Mouse (Mus musculus) kidney, embryonic 14.5 days (tissue): ENCODE data around the gene Rufy1. TPM values are rescaled to one million over a fixed set of nuclear protein-coding genes. Genes with fewer than 3 reads are reported as not detected.

ENCODE experiments used
- ATAC-seq: fragments of 200-750 bp; cut with Nextera tagmentation; 2 replicates; pipeline ENCODE4 v1.8.0; 2017; ENCODE audit warnings: moderate number of reproducible peaks, mild to moderate bottlenecking, moderate TSS enrichment, moderate library complexity; ENCODE audit not compliant: low FRiP score, low TSS enrichment
- H3K27ac ChIP-seq: fragments of 300-500 bp; sonication (generic); 2 replicates; pipeline ENCODE4 v1.5.1; 2014; ENCODE audit warnings: low read depth, mild to moderate bottlenecking, low read length, moderate library complexity, mixed read lengths
- H3K27me3 ChIP-seq: fragments of 300-500 bp; sonication (generic); 2 replicates; pipeline ENCODE4 v1.6.1; 2014; ENCODE audit warnings: mild to moderate bottlenecking, low read length; ENCODE audit not compliant: control insufficient read depth, insufficient read depth
- H3K36me3 ChIP-seq: fragments of 300-500 bp; sonication (generic); 2 replicates; pipeline ENCODE4 v1.6.1; 2014; ENCODE audit warnings: low read length, mixed read lengths; ENCODE audit not compliant: control insufficient read depth, insufficient read depth
- H3K4me1 ChIP-seq: fragments of 300-500 bp; sonication (generic); 2 replicates; pipeline ENCODE4 v1.6.1; 2014; ENCODE audit warnings: low read length, mixed read lengths; ENCODE audit not compliant: control insufficient read depth, insufficient read depth
- H3K4me2 ChIP-seq: fragments of 300-500 bp; sonication (generic); replicated peaks from 2 replicates; pipeline ENCODE4 v1.6.1; 2014; ENCODE audit warnings: low read depth, mild to moderate bottlenecking, low read length
- H3K4me3 ChIP-seq: fragments of 300-500 bp; sonication (generic); 2 replicates; pipeline ENCODE4 v1.5.1; 2014; ENCODE audit warnings: mild to moderate bottlenecking, low read length
- H3K9ac ChIP-seq: fragments of 300-500 bp; sonication (generic); 2 replicates; pipeline ENCODE4 v1.6.1; 2014; ENCODE audit warnings: low read depth, mild to moderate bottlenecking, low read length, moderate library complexity
- H3K9me3 ChIP-seq: fragments of 300-500 bp; sonication (generic); 2 replicates; pipeline ENCODE4 v1.6.1; 2016; ENCODE audit warnings: low read length; ENCODE audit not compliant: control insufficient read depth
- WGBS: fragments of 180-500 bp; shearing (Covaris S2); extraction: QIAGEN DNeasy Blood & Tissue Kit; methylation state at CpG from one replicate; pipeline ENCODE4 v1.1.7; 2014; 5-methylcytosine and 5-hydroxymethylcytosine counted together
- polyA plus RNA-seq: library from polyadenylated mRNA; unstranded; fragments of >200 nt; fragmentation: Nextera tagmentation; extraction: Ambion mirVana; gene quantifications from 2 replicates; pipeline ENCODE4 v1.2.1, GENCODE M21; 2014

Rufy1 gene
- polyA plus RNA-seq, 1 experiment from 2014 or later: 29.3 TPM

DNA sequence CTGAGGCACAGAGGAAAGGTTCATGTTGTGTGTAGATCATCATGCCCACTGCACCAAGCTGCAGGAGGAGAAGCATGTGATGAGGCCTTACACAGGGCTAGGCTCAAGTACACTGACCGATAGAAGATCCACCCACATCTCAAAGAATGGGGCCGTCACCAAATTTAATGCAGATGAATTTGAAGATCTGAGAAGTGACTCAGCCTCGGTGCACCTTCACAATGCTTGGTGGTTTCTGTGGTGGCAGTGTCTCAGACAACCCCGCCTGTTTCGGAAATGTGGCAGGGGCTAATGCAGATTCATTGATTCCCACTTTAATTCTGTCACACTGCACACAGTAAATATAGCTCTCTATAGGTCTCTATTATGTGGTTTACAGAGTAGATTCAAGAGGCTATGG, 2.0 kb upstream of the Rufy1 start:
- H3K4me1 ChIP-seq: 0 out of 2 replicates have a peak, but pooled peaks cover 8% of the 10 kb centered on the region
- no peak for ATAC-seq

GRCm38 (mm10) chr11:50432069-50432440, 1.1 kb upstream of the Rufy1 start:
- ATAC-seq: no peak
- 92% methylated on average over 3 of the region's 3 CpGs for WGBS
- Histone ChIP-seq H3K4me1 (0 out of 2 replicates have a peak, but pooled peaks cover 8% of the 10 kb centered on the region), H3K4me2 (no peak overlapping the region; the same call in 1 of the 2 replicates), H3K36me3 (no peaks in the 10 kb centered on the region), H3K27me3 (no peaks in the 10 kb centered on the region), H3K27ac (no peak overlapping the region), H3K9me3 (no peaks in the 10 kb centered on the region), H3K9ac (no peak overlapping the region), H3K4me3 (no peak overlapping the region)

More for the DNA sequence above, 2.0 kb upstream of the Rufy1 start:
- H3K27me3 ChIP-seq: no peaks in the 10 kb centered on the region
- no peak overlapping the region for H3K4me2 ChIP-seq
- no peaks in the 10 kb centered on the region for H3K36me3 ChIP-seq
- H3K9ac ChIP-seq: no peak overlapping the region
- no peak overlapping the region for H3K4me3 ChIP-seq
- no peaks in the 10 kb centered on the region for H3K9me3 ChIP-seq
- whole genome bisulfite sequencing: 93% methylated on average over 5 of the region's 5 CpGs
- no peak overlapping the region for H3K27ac ChIP-seq

- 0 out of 2 replicates have a peak, but pooled peaks cover 8% of the 10 kb centered on the region for H3K4me1 ChIP-seq
These were observed 476 bp upstream of the Rufy1 start for GRCm38 (mm10) chr11:50431134-50432068.

GRCm38 (mm10) chr11:50426056-50426455, 4.9 kb downstream of the Rufy1 start:
- H3K4me2 ChIP-seq: no peak overlapping the region
- H3K27me3 ChIP-seq: no peaks in the 10 kb centered on the region
- no peak overlapping the region for H3K4me3 ChIP-seq
- no peak for ATAC-seq
- H3K36me3 ChIP-seq: no peaks in the 10 kb centered on the region
- 94% methylated on average over 4 of the region's 4 CpGs for whole genome bisulfite sequencing
- H3K27ac ChIP-seq: no peak overlapping the region
- no peak overlapping the region for H3K9ac ChIP-seq
- H3K4me1 ChIP-seq: peaks cover 11% of the 10 kb centered on the region
- no peaks in the 10 kb centered on the region for H3K9me3 ChIP-seq

More at GRCm38 (mm10) chr11:50431134-50432068, 476 bp upstream of the Rufy1 start:
- ATAC-seq: peak; percentile 41; the same call in 1 of the 2 replicates
- peak overlapping the region; percentile 70 for H3K4me2 ChIP-seq
- H3K27me3 ChIP-seq: no peaks in the 10 kb centered on the region
- no peaks in the 10 kb centered on the region for H3K36me3 ChIP-seq
- H3K9ac ChIP-seq: peak overlapping the region; percentile 88
- 37% methylated on average over 32 of the region's 32 CpGs for WGBS
- H3K4me3 ChIP-seq: peak overlapping the region; percentile 79
- H3K9me3 ChIP-seq: no peaks in the 10 kb centered on the region
- H3K27ac ChIP-seq: peak overlapping the region; percentile 96

GRCm38 (mm10) chr11:50421934-50422780, 8.8 kb downstream of the Rufy1 start:
- Histone ChIP-seq H3K4me3 (peak overlapping the region; percentile 36), H3K27me3 (no peaks in the 10 kb centered on the region), H3K27ac (no peak overlapping the region), H3K4me2 (peak overlapping the region; percentile 73), H3K9ac (peak overlapping the region; percentile 47; the same call in 1 of the 2 replicates), H3K4me1 (peaks cover 6% of the 10 kb centered on the region), H3K9me3 (no peaks in the 10 kb centered on the region), H3K36me3 (peaks cover 17% of the 10 kb centered on the region; the same call in 1 of the 2 replicates)
- ATAC-seq: peak; percentile 98
- WGBS: 24% methylated on average over 22 of the region's 22 CpGs

- no peaks in the 10 kb centered on the region for H3K27me3 ChIP-seq
- H3K9ac ChIP-seq: peak overlapping the region; percentile 47; the same call in 1 of the 2 replicates
- peak overlapping the region; percentile 36 for H3K4me3 ChIP-seq
- WGBS: 44% methylated on average over 5 of the region's 5 CpGs
- ATAC-seq: no peak
- H3K4me2 ChIP-seq: peak overlapping the region; percentile 73
- peaks cover 22% of the 10 kb centered on the region; the same call in 1 of the 2 replicates for H3K36me3 ChIP-seq
- no peaks in the 10 kb centered on the region for H3K9me3 ChIP-seq
- peaks cover 6% of the 10 kb centered on the region for H3K4me1 ChIP-seq
- no peak overlapping the region for H3K27ac ChIP-seq
These were observed 9.5 kb downstream of the Rufy1 start for GRCm38 (mm10) chr11:50421461-50421860.

DNA sequence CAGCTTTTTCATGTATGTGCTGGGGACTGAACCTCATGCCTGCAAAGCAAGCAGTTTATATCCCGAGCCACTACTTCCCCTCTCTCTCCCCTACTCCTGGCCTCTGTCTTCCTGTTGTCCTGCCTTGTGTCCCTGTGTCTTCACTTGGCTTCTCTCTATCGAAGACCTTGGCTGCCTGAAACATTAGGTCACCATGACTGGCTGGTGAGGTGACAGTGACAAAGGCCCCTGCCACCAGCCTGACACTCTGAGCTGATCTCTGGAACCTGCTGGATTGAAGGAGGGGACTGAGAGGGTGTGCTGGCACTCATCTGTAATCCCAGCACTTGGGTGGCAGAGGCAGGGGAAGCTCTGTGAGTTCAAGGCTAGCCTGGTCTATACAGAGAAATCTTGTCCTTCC, 13.1 kb downstream of the Rufy1 start:
- no peak overlapping the region for H3K4me2 ChIP-seq
- H3K4me1 ChIP-seq: peaks cover 6% of the 10 kb centered on the region
- H3K36me3 ChIP-seq: peaks cover 38% of the 10 kb centered on the region; the same call in 1 of the 2 replicates
- WGBS: 71% methylated on average over 2 of the region's 2 CpGs
- ATAC-seq: no peak
- H3K4me3 ChIP-seq: no peak overlapping the region
- H3K9ac ChIP-seq: no peak overlapping the region
- H3K27me3 ChIP-seq: no peaks in the 10 kb centered on the region
- H3K27ac ChIP-seq: no peak overlapping the region
- H3K9me3 ChIP-seq: no peaks in the 10 kb centered on the region

DNA sequence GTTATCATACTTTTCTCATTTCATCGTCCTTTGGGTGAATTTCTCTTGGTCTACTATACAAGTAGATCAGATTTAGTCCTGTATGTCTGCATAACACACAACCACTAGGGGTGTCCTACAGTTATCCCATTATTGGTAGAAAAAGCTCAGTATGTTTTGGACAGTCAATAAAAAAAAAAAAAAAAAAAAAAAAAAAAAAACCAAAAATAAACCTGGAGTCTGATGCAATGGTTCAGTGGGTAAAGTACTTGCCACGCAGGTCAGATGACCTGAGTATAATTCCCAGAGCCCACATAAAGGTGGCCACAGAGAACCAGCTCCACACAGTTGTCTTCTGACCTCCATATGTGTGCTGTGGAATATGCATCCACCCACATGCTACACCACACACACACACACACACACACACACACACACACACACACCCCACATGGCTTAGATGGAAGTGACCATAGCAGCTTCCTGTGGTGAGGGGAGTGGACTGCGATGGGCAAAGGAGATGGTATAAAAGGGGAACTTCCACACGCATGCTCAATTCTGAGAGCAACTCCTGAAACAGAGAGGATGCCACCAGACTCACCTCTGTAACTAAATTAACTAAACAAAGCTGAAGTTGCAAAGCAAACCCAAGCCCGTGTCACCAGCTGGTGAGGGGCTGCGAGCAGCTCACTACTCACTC, 15.2 kb downstream of the Rufy1 start:
- WGBS: 96% methylated on average over 6 of the region's 6 CpGs
- ATAC-seq: no peak
- Histone ChIP-seq H3K9ac (no peak overlapping the region), H3K27me3 (no peaks in the 10 kb centered on the region), H3K4me3 (no peak overlapping the region), H3K4me1 (no peaks in the 10 kb centered on the region), H3K9me3 (no peaks in the 10 kb centered on the region), H3K27ac (no peak overlapping the region), H3K4me2 (no peak overlapping the region), H3K36me3 (peaks cover 45% of the 10 kb centered on the region; the same call in 1 of the 2 replicates)
